Mouse (Mus musculus) thymus, adult 2 months (tissue): ENCODE measurements around the gene Cntn5. TPM values are rescaled to one million over a fixed set of nuclear protein-coding genes. Genes with fewer than 3 reads are reported as not detected.

Experiments
- DNase-seq: peaks from one replicate; pipeline ENCODE4 v3.0.0; 2021
- H3K27ac ChIP-seq: fragments of 200-500 bp; 2 replicates; pipeline ENCODE4 v1.5.1; 2012; ENCODE audit warnings: low read length, control low read depth; ENCODE audit not compliant: control insufficient read depth, insufficient read depth
- H3K27me3 ChIP-seq: fragments of 200-500 bp; 2 replicates; pipeline ENCODE4 v1.6.1; 2012; ENCODE audit warnings: mild to moderate bottlenecking, low read length, moderate library complexity, mixed read lengths; ENCODE audit not compliant: control insufficient read depth, insufficient read depth
- H3K36me3 ChIP-seq: fragments of 200-500 bp; 2 replicates; pipeline ENCODE4 v1.6.1; 2012; ENCODE audit warnings: mild to moderate bottlenecking, low read length, moderate library complexity; ENCODE audit not compliant: control insufficient read depth, insufficient read depth
- H3K4me1 ChIP-seq: fragments of 200-500 bp; replicated peaks from 2 replicates; pipeline ENCODE4 v1.6.1; 2012; ENCODE audit warnings: low read length; ENCODE audit not compliant: control insufficient read depth, insufficient read depth
- H3K4me3 ChIP-seq: fragments of 200-500 bp; 2 replicates; pipeline ENCODE4 v1.5.1; 2012; ENCODE audit warnings: mild to moderate bottlenecking, low read length, control low read depth, moderate library complexity; ENCODE audit not compliant: control insufficient read depth, insufficient read depth
- CTCF ChIP-seq: fragments of 200-500 bp; IDR thresholded peaks from 2 replicates; pipeline ENCODE4 v1.5.1; 2012; ENCODE audit warnings: mild to moderate bottlenecking, control low read depth, low read length, moderate library complexity, borderline replicate concordance; ENCODE audit not compliant: control insufficient read depth, poor library complexity, insufficient read depth; ENCODE audit errors: extremely low read depth
- POLR2A ChIP-seq: fragments of 200-500 bp; IDR thresholded peaks from 2 replicates; pipeline ENCODE4 v1.6.1; 2012; ENCODE audit warnings: mild to moderate bottlenecking, low read length, control low read depth, moderate library complexity; ENCODE audit not compliant: control insufficient read depth, poor library complexity, insufficient read depth; ENCODE audit errors: extremely low read depth
- WGBS: fragments of 180-500 bp; shearing (Covaris S2); methylation state at CpG from one replicate; pipeline ENCODE4 v1.1.7; 2018; 5-methylcytosine and 5-hydroxymethylcytosine counted together
- polyA plus RNA-seq: library from polyadenylated mRNA; depleted of rRNA; stranded (reverse); fragments of >200 nt; gene quantifications from 2 replicates; pipeline ENCODE4 v1.2.3, GENCODE M21; 2012

Cntn5 gene
- polyA plus RNA-seq, 1 experiment, result not detected

DNA sequence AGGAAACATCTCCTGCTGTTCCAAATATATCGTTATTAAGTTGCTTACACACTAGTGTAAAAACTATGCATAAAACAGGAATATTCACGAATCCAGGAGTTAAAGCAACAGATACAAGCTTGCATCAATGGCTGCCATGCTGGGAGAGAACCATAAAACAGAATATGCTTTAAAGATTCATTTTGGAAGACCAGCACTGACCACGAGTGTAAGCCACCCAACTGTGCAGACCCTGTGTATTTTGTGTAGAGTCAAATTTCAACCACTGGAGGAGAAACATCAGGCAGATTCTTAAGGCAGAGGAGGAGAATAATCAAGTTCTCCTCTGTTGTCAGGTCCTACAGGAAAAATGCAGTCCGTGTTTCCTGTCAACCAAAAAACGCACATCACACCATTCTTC lies 535.6 kb downstream of the Cntn5 start:
- 76% methylated on average over 5 of the region's 5 CpGs for WGBS

DNA sequence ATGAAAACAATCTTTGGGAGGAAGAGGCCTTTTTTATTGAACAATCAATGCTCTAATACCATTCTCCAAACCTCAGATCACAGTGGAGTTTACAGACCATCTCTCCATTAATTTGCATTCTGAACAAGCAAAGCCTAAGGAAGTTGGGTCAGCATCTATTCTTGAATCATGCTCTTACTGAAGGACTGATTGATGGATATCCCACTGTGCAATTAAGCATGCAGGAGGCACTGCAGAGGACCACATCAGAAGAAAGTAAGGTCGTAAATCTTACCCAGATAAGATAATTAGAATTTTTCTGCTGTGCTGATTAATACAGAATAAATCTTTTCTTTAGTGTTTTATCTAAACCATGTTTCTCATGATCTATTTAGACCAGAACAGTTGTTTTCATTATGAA lies 536.2 kb downstream of the Cntn5 start:
- WGBS, result 78% methylated on average over 1 of the region's 1 CpGs
- H3K4me3 ChIP-seq, result no peak overlapping the region
- H3K4me1 ChIP-seq, result no peaks in the 10 kb centered on the region
- H3K36me3 ChIP-seq, result no peaks in the 10 kb centered on the region
- TF ChIP-seq POLR2A (no peak), CTCF (no peak)
- no peaks in the 10 kb centered on the region for H3K27me3 ChIP-seq
- H3K27ac ChIP-seq, result no peak overlapping the region
- no peak for DNase-seq

More for the DNA sequence above, 535.6 kb downstream of the Cntn5 start:
- no peaks in the 10 kb centered on the region for H3K4me1 ChIP-seq
- no peak for DNase-seq
- no peak overlapping the region for H3K4me3 ChIP-seq
- H3K36me3 ChIP-seq, result no peaks in the 10 kb centered on the region
- no peak overlapping the region for H3K27ac ChIP-seq
- H3K27me3 ChIP-seq, result no peaks in the 10 kb centered on the region
- no peak for TF ChIP-seq CTCF
- no peak for TF ChIP-seq POLR2A

DNA sequence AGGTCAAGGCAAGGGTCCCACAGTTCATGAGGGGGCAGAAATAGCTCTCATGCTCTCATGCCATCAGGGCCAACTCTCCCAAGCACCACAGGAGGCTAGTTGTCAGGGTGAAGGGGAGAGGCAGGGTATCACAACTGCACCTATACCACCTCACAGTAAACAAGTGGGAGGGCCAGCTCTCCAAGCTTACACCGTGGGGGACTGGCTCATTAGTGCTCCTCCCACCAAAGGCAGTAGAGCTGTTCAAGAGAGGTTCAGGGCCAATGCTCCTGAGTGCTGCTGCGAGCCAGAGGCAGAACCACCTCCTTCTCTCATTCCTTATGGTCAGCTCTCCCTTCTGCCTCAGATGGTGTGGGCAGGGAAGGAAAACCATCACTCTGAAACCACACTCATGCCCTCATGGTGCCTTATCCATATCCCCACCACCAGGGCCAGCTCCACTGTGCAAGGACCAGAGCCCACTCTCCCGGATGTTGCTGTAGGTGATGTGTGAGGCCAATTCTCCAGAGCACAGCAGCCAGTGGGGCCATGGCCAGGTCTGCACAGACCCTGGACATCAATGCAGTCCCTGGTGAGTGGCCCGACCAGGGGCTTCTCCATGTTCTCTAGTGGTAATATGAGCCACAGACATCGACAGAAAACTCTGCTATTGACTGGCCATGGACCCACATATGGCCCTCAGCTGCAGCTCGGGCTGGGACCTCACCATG lies 538.2 kb downstream of the Cntn5 start:
- Histone ChIP-seq H3K27ac (no peak overlapping the region), H3K4me3 (no peak overlapping the region), H3K27me3 (no peaks in the 10 kb centered on the region), H3K36me3 (no peaks in the 10 kb centered on the region), H3K4me1 (no peaks in the 10 kb centered on the region)
- TF ChIP-seq CTCF, result no peak
- 75% methylated on average over 6 of the region's 6 CpGs for WGBS
- DNase-seq, result no peak

- no peaks in the 10 kb centered on the region for H3K4me1 ChIP-seq
- WGBS, result 91% methylated on average over 4 of the region's 4 CpGs
- H3K27me3 ChIP-seq, result no peaks in the 10 kb centered on the region
- no peak overlapping the region for H3K4me3 ChIP-seq
- no peak for DNase-seq
- no peak overlapping the region for H3K27ac ChIP-seq
- TF ChIP-seq CTCF (no peak), POLR2A (no peak)
- no peaks in the 10 kb centered on the region for H3K36me3 ChIP-seq
Observed at GRCm38 (mm10) chr9:10350909-10351655, 553.5 kb downstream of the Cntn5 start.

GRCm38 (mm10) chr9:10348741-10349140 lies 555.8 kb downstream of the Cntn5 start:
- no peak for TF ChIP-seq CTCF
- TF ChIP-seq POLR2A, result no peak
- 88% methylated on average over 11 of the region's 11 CpGs for WGBS
- DNase-seq, result no peak
- H3K27me3 ChIP-seq, result no peaks in the 10 kb centered on the region
- H3K36me3 ChIP-seq, result no peaks in the 10 kb centered on the region
- no peak overlapping the region for H3K27ac ChIP-seq
- H3K4me1 ChIP-seq, result no peaks in the 10 kb centered on the region
- H3K4me3 ChIP-seq, result no peak overlapping the region

- TF ChIP-seq CTCF (no peak), POLR2A (no peak)
- Histone ChIP-seq H3K4me1 (no peaks in the 10 kb centered on the region), H3K27me3 (no peaks in the 10 kb centered on the region), H3K4me3 (no peak overlapping the region), H3K27ac (no peak overlapping the region), H3K36me3 (no peaks in the 10 kb centered on the region)
- DNase-seq, result no peak
- WGBS, result 82% methylated on average over 4 of the region's 4 CpGs
Observed at GRCm38 (mm10) chr9:10348222-10348621, 556.4 kb downstream of the Cntn5 start.
